Mouse (Mus musculus) kidney, embryonic 15.5 days (tissue): Measurements from ENCODE around the gene Hdac7. TPM values are rescaled to one million over a fixed set of nuclear protein-coding genes. Genes with fewer than 3 reads are reported as not detected.

ENCODE experiments used
- ATAC-seq: fragments of 200-750 bp; cut with Nextera tagmentation; replicated peaks from 2 replicates; pipeline ENCODE4 v1.8.0; 2017; ENCODE audit warnings: moderate TSS enrichment; ENCODE audit not compliant: low FRiP score
- H3K27ac ChIP-seq: fragments of 300-500 bp; sonication (generic); 2 replicates; pipeline ENCODE4 v1.5.1; 2015; ENCODE audit warnings: mild to moderate bottlenecking, inconsistent platforms
- H3K27me3 ChIP-seq: fragments of 300-500 bp; sonication (generic); 2 replicates; pipeline ENCODE4 v1.6.1; 2015; ENCODE audit warnings: inconsistent platforms
- H3K36me3 ChIP-seq: fragments of 300-500 bp; sonication (generic); 2 replicates; pipeline ENCODE4 v1.6.1; 2015; ENCODE audit warnings: inconsistent platforms
- H3K4me1 ChIP-seq: fragments of 300-500 bp; sonication (generic); 2 replicates; pipeline ENCODE4 v1.6.1; 2015; ENCODE audit warnings: inconsistent platforms
- H3K4me2 ChIP-seq: fragments of 300-500 bp; sonication (generic); 2 replicates; pipeline ENCODE4 v1.6.1; 2015; ENCODE audit warnings: moderate library complexity, mild to moderate bottlenecking, inconsistent platforms
- H3K4me3 ChIP-seq: fragments of 300-500 bp; sonication (generic); replicated peaks from 2 replicates; pipeline ENCODE4 v1.5.1; 2015; ENCODE audit warnings: mild to moderate bottlenecking, inconsistent platforms
- H3K9ac ChIP-seq: fragments of 300-500 bp; sonication (generic); 2 replicates; pipeline ENCODE4 v1.6.1; 2015; ENCODE audit warnings: mild to moderate bottlenecking, inconsistent platforms
- H3K9me3 ChIP-seq: fragments of 300-500 bp; sonication (generic); replicated peaks from 2 replicates; pipeline ENCODE4 v1.6.1; 2016; ENCODE audit warnings: inconsistent platforms
- WGBS: fragments of 180-500 bp; shearing (Covaris S2); methylation state at CpG from one replicate; pipeline ENCODE4 v1.1.7; 2015; ENCODE audit warnings: mixed read lengths; 5-methylcytosine and 5-hydroxymethylcytosine counted together
- polyA plus RNA-seq: library from polyadenylated mRNA; unstranded; fragments of >200 nt; fragmentation: Nextera tagmentation; extraction: Ambion mirVana; gene quantifications from 2 replicates; pipeline ENCODE4 v1.2.1, GENCODE M21; 2015

The Hdac7 gene
- polyA plus RNA-seq, 1 experiment from 2014 or later, result 35.2 TPM

DNA sequence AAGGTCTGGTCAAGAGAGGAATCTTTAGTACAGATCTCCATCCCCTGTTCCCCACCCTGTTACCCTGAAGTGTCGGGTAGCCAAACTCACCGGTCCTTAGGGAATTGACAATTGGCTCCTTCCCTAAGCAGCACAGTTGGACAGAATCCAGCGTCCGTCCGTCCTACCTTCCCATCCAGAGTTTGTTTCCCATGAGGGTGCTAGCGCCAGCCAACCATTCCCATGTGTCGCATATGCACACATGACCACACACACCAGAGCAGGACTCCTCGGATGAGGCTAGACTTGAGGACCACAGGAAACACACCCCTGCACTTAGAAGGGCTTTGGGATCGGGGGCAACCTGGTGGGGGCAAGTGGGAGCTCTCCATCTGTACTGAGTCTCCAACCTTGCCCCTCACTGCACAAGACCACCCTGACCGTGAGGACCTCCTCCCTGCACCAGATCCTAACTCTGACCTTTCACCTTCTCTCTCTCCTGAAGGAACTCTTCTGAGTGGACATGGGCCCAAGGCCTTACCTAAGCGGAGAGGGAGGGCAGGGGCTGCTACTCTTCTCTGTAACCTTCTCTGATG is 53.1 kb downstream of the Hdac7 start:
- H3K27ac ChIP-seq, result no peak overlapping the region
- no peaks in the 10 kb centered on the region for H3K27me3 ChIP-seq
- H3K4me3 ChIP-seq, result no peak overlapping the region
- H3K9me3 ChIP-seq, result no peaks in the 10 kb centered on the region
- WGBS, result 90% methylated on average over 11 of the region's 11 CpGs
- no peak overlapping the region for H3K4me2 ChIP-seq
- no peak for ATAC-seq
- H3K9ac ChIP-seq, result no peak overlapping the region
- peaks cover 57% of the 10 kb centered on the region for H3K36me3 ChIP-seq
- peaks cover 28% of the 10 kb centered on the region for H3K4me1 ChIP-seq

DNA sequence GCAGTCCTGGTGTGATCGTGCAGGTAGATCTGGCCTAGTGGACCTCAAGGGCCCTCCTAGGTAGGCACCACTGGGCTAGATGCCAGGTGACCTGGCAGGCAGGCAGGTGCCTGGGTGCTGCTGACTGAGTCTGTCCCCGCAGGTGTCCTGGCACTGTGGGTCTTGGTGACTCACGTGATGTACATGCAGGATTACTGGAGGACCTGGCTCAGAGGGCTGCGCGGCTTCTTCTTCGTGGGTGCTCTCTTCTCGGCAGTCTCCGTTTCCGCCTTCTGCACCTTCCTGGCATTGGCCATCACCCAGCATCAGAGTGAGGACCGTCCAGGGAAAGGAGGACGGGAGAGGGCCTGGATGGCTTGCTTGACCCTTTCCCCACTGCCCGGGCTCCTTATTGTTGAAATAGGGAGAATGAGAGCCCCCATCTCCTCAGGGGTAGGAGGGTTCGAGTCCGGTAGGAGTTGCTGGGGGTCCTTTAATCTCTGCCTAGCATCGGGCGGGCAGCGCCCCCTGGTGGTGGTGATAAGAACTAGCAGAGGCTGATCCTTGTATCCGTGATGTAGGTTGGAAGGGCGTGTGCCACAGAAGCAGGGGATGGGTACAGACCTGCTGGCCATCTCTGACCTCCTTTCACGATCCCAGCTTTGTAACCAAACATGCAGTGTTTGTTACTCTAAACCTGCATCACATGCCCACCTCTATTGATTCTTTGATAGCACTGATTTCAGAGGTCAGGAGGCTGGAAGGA is 54.4 kb downstream of the Hdac7 start:
- H3K27me3 ChIP-seq, result peaks cover under 1% of the 10 kb centered on the region; the same call in 1 of the 2 replicates
- 57% methylated on average over 20 of the region's 20 CpGs for WGBS
- ATAC-seq, result 0 out of 2 replicates have a peak, but pooled peaks have one; percentile 8
- H3K4me2 ChIP-seq, result no peak overlapping the region
- no peaks in the 10 kb centered on the region for H3K9me3 ChIP-seq
- no peak overlapping the region for H3K4me3 ChIP-seq
- H3K4me1 ChIP-seq, result peaks cover 36% of the 10 kb centered on the region
- no peak overlapping the region for H3K9ac ChIP-seq
- peaks cover 44% of the 10 kb centered on the region for H3K36me3 ChIP-seq
- H3K27ac ChIP-seq, result no peak overlapping the region

DNA sequence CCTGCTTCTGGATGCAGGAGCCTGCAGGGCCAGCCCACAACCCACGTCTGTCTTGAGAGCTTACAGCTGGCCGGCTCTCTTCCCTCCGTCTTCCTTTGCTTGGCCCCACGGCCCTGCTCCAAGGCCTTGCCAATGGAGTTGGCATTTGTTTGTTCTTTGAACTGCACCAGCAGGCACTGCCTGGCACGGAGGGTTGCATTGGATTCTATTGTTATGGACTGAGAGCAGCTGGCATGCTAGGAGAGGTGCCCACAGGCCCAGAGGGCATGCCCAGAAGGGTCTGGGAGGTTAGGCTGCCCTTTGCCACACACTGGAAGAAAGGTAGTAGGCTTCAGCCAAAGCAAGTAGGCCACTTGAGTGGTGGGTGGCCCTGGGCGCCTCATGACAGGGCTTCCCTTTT is 55.5 kb downstream of the Hdac7 start:
- Histone ChIP-seq H3K4me3 (no peak overlapping the region), H3K9ac (0 out of 2 replicates have a peak overlapping the region, but pooled peaks have one; percentile 2), H3K9me3 (no peaks in the 10 kb centered on the region), H3K27ac (peak overlapping the region; percentile 14), H3K27me3 (peaks cover 6% of the 10 kb centered on the region; the same call in 1 of the 2 replicates), H3K4me1 (peaks cover 46% of the 10 kb centered on the region), H3K36me3 (peaks cover 33% of the 10 kb centered on the region), H3K4me2 (no peak overlapping the region)
- WGBS, result 46% methylated on average over 6 of the region's 6 CpGs
- no peak for ATAC-seq

DNA sequence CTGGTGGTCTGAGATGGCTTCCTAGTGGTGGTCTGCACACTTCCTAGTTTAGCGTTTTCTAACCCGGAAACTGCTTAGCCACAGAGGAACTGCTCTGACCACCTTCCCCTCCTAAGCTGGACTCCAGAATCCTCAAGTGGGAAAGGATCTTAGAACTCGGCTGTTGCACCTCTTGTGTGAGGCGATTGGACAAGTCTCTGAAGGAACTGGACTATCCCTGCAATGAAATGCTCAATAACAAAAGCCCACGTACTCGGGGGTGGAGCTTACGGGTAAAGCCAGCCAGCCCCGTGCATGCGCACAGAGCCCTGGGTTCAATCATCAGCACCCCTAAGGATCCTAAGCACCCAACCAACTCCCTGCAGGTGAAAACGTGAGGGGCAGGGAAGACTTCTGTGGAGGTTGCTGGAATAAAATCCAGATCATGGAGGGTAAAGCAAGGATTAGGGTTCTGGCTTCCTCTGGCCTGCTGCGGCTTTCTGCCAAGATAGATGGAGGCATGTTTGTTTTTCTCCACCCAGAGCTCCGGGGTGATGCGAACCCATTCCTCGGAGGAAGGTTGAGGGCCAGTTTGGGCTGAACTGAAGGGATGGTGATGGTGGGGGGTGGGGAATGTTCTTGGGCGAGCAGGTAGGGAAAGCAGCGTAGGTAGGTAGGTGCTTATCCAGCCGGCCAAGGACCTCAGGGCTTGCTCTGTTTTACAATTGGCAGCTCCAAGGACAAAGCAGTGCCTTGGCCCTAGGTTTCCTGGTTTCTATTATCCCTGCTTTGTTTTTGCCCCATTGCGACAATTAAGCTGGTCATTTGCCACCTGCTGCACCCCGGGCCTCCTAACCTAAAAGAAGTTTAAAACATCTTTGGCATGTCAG is 56.3 kb downstream of the Hdac7 start:
- 67% methylated on average over 19 of the region's 19 CpGs for WGBS
- no peak for ATAC-seq

DNA sequence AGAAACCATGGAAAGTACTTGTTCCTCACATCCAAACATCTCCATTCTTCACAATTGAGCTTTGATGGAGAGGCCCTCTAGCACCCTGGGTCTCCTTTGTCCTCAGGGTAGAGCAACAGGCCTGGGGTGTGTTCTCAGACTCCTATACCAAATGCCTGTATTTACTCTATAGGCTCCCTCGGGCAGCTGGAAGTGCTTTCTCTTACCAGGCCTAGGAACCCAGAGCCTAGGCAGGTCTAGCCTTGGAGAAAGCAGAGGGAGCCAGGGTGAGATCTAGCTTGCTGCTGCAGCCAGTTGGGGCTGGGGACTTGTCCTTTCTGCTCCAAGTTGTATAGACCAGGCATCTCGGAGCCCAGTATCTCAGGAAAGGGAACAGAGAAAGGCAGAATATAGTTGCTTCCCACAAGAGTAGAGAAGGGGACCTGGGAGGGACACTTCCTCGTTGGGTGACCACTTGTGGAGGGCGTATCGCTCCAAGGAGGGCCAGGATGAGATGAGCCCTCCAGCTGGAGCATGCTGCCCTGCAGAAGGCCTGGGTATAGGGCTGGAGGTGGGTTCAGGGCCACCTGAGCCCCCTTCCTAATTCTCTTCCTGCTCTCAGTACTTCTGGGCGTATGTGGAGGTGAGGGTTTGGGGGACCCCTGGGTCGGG is 57.0 kb downstream of the Hdac7 start:
- 76% methylated on average over 7 of the region's 7 CpGs for WGBS
- Histone ChIP-seq H3K27ac (no peak overlapping the region), H3K4me3 (no peak overlapping the region), H3K36me3 (peaks cover 18% of the 10 kb centered on the region), H3K4me1 (peaks cover 56% of the 10 kb centered on the region), H3K27me3 (peaks cover 6% of the 10 kb centered on the region; the same call in 1 of the 2 replicates), H3K4me2 (no peak overlapping the region), H3K9ac (no peak overlapping the region), H3K9me3 (no peaks in the 10 kb centered on the region)
- ATAC-seq, result no peak

More for the DNA sequence above, 56.3 kb downstream of the Hdac7 start:
- Histone ChIP-seq H3K4me1 (peaks cover 49% of the 10 kb centered on the region), H3K27me3 (peaks cover 6% of the 10 kb centered on the region; the same call in 1 of the 2 replicates), H3K9ac (no peak overlapping the region), H3K27ac (0 out of 2 replicates have a peak overlapping the region, but pooled peaks have one; percentile 14), H3K36me3 (peaks cover 25% of the 10 kb centered on the region), H3K9me3 (no peaks in the 10 kb centered on the region), H3K4me2 (no peak overlapping the region), H3K4me3 (no peak overlapping the region)

DNA sequence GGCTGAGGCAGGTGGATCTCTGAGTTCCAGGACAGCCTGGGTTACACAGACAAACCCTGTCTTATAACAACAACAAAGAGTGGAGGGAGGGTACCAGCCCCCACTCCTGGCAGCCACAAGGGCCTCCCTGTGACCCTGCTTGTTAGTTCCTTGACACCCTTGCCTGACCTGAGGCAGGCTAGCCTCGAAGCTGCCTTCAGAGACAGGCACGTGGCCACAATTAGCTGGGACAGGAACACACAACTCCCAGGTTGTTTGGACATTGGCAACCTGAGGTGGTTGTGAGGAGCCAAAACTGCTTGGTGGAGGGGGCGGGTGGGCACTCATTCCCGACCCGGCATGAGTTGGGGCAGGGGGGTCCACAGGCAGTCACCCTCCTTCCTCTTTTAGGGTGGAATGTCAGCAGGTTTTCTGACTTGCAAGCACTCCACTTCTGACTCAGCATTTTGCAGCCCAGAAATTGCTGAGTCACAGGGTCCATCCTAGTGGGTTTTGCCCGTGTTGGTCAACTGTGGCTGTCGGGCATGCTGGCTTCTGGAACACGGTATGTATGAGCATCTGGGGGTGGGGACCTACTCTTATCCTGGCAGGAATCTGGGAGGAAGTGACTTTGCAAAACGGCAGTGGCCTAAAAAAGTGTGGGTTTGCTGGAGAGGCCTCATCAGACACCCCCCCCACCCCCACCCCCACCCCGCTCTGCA is 57.7 kb downstream of the Hdac7 start:
- Histone ChIP-seq H3K4me3 (no peak overlapping the region), H3K9ac (no peak overlapping the region), H3K4me1 (peaks cover 63% of the 10 kb centered on the region), H3K4me2 (no peak overlapping the region), H3K27ac (no peak overlapping the region), H3K27me3 (peaks cover 6% of the 10 kb centered on the region; the same call in 1 of the 2 replicates), H3K9me3 (no peaks in the 10 kb centered on the region), H3K36me3 (peaks cover 11% of the 10 kb centered on the region; the same call in 1 of the 2 replicates)
- no peak for ATAC-seq
- WGBS, result 74% methylated on average over 10 of the region's 10 CpGs

DNA sequence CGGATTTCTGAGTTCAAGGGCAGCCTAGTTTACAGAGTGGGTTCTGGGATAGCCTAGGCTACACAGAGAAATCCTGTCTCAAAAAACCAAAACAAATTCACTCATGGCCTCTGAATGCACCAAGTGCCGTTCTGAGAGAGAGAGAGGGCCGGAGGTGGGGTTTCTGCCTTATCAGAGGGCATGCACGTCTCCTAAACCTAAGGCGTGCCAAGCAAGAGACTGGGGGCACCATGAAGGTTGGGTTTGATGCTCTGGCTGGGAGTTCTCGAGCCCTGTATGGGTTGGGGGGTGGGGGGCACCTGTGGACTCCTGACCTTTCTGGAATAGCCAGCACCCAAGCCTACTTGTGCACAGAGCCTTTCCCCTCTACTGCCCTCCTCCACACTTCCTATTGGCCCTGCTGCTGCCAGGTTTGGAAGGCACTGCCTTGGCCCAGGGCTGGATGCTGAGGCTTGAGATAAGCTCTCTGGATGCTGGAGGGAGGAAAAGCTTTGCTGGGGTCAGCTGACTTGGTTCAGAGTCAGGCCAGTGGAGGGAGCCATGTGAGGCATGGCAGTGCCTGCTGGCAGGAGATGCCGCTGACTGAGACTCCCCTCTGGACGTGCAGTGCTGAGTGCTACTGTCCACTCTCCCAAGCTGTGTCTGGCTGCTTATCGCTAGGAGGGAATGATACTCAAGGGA is 58.4 kb downstream of the Hdac7 start:
- no peak for ATAC-seq
- H3K4me1 ChIP-seq, result peaks cover 69% of the 10 kb centered on the region
- 83% methylated on average over 9 of the region's 9 CpGs for WGBS

DNA sequence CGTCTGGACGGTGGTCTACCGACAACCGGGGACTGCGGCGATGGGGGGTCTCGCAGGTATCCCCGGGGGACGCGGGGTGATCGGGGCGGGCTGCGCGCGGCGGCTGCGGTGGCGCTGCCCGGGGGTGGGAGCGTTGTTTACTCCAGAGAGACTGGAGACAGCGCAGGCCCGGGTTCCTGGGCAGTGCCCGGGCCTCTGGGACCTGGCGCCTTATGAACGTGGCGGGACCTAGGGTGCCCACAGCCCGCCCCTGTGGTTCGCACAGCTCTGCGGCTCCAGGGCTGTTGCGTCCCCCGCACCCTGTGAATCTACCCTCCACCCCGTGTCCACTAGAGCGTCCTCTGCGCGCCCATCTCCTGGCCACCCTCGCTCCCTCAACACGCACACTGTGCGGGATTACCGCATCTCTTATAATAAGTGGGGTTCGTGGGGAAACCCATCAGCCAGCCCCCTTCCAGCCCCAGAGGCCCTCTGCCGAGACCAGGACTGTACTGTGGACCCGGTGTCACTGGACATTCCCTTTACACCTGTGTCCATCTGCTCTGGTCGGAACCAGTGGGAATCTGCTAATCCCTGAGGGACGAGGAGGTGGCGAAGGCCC is 59.6 kb downstream of the Hdac7 start:
- Histone ChIP-seq H3K9me3 (no peaks in the 10 kb centered on the region), H3K9ac (peak overlapping the region; percentile 86), H3K27me3 (peaks cover 6% of the 10 kb centered on the region; the same call in 1 of the 2 replicates), H3K4me3 (peak overlapping the region; percentile 76), H3K27ac (peak overlapping the region; percentile 72), H3K4me1 (peaks cover 80% of the 10 kb centered on the region), H3K36me3 (no peaks in the 10 kb centered on the region), H3K4me2 (peak overlapping the region; percentile 85)
- peak; percentile 64 for ATAC-seq
- WGBS, result 7% methylated on average over 41 of the region's 45 CpGs

More for the DNA sequence above, 58.4 kb downstream of the Hdac7 start:
- no peak overlapping the region for H3K9ac ChIP-seq
- no peak overlapping the region for H3K27ac ChIP-seq
- H3K4me2 ChIP-seq, result no peak overlapping the region
- H3K9me3 ChIP-seq, result no peaks in the 10 kb centered on the region
- peaks cover 5% of the 10 kb centered on the region; the same call in 1 of the 2 replicates for H3K36me3 ChIP-seq
- H3K4me3 ChIP-seq, result no peak overlapping the region
- H3K27me3 ChIP-seq, result peaks cover 6% of the 10 kb centered on the region; the same call in 1 of the 2 replicates

DNA sequence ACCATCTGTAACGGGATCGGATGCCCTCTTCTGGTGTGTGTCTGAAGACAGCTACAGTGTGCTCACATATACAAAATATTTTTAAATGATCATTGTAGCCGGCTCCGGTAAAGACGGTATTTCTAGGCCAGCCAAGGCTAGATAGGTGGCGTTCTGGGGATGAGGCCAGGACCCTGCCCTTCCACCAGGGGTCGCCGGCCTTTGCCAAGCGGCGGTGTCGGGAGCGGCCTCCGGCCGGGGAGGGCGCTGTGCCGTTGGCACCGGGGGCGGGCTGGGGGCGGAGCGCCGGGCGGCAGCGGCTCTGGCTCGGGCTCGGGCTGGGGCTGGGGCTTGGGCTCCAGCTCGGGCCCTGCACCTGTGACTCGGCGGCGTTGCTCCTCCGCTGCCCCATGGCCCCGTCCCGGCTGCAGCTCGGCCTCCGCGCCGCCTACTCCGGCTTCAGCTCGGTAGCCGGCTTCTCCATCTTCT is 60.2 kb downstream of the Hdac7 start:
- peak overlapping the region; percentile 76 for H3K4me3 ChIP-seq
- peak overlapping the region; percentile 72 for H3K27ac ChIP-seq
- H3K36me3 ChIP-seq, result no peaks in the 10 kb centered on the region
- H3K9ac ChIP-seq, result peak overlapping the region; percentile 86
- WGBS, result 3% methylated on average over 39 of the region's 39 CpGs
- H3K4me2 ChIP-seq, result peak overlapping the region; percentile 85
- peaks cover 6% of the 10 kb centered on the region; the same call in 1 of the 2 replicates for H3K27me3 ChIP-seq
- peaks cover 81% of the 10 kb centered on the region for H3K4me1 ChIP-seq
- H3K9me3 ChIP-seq, result no peaks in the 10 kb centered on the region
- peak; percentile 80 for ATAC-seq

DNA sequence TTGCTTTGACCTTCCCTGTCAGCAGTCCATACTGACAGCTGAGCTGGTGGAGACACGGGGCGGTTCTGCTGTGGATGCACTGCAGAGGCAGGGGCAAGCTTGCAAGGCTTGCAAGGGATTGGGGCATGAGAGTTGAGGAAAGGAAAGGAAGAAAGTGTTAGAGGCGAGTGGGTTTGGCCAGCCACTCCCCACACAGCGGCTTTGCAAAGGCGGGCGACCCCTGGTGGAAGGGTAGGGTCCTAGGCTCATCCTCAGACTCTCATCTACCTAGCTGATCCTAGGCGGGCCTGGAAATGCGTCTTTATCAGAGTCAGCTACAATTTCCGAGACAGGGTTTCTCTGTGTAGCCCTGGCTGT is 61.6 kb downstream of the Hdac7 start:
- Histone ChIP-seq H3K9ac (no peak overlapping the region), H3K36me3 (no peaks in the 10 kb centered on the region)

More for the DNA sequence above, 61.6 kb downstream of the Hdac7 start:
- Histone ChIP-seq H3K4me3 (peak overlapping the region; percentile 22; the same call in 1 of the 2 replicates), H3K4me2 (peak overlapping the region; percentile 47), H3K9me3 (no peaks in the 10 kb centered on the region), H3K27me3 (peaks cover 6% of the 10 kb centered on the region; the same call in 1 of the 2 replicates), H3K4me1 (peaks cover 79% of the 10 kb centered on the region), H3K27ac (peak overlapping the region; percentile 87)
- 4% methylated on average over 9 of the region's 9 CpGs for WGBS
- ATAC-seq, result peak; percentile 37
